Mouse (Mus musculus) small intestine, adult 2 months (tissue): ENCODE data around the gene Apobec3.

ENCODE experiments used
- CTCF ChIP-seq: fragments of 200-500 bp; IDR thresholded peaks from 2 replicates; pipeline ENCODE4 v1.5.1; 2012; ENCODE audit warnings: low read depth, mild to moderate bottlenecking, control low read depth, inconsistent platforms, low read length, moderate library complexity, mixed read lengths; ENCODE audit not compliant: insufficient replicate concordance, insufficient read length; ENCODE audit errors: extremely low read depth
- POLR2A ChIP-seq: fragments of 200-500 bp; IDR thresholded peaks from 2 replicates; pipeline ENCODE4 v1.6.1; 2012; ENCODE audit warnings: low read depth, mild to moderate bottlenecking, control low read depth, inconsistent platforms, low read length, moderate library complexity

DNA sequence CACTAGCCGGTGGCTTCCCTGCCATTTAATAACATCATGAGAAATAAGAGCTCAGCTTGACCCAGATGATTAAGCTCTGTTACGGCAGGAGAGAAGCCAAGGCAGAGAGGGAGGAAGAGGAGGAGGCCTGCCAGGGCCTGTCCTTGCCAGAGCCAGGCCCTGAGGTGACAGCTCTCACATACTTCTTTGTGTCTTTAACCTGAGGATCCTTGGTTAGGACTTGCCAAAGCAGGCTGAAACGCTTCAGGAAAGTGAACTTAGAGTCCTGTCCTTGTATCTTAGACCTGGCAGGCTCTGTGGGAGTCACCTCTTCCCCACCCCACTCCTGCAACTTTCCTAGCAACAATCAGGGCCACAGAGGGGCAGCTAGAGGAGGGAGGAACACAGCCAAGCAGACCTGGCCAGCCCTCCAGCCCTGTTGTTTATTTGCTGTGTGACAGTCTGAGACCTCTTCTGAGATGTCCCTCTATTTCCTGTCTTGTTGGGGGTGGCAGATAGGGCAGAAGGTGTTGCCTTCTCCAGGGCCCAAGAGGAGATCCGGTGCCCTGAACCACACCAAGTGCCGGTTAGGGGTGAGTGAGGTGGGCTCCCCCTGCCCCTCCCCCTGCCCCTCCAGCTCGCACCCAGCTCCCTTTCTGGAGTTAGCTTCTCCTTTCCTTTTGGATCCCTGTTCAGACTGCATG, 8.5 kb downstream of the Apobec3 start:
- TF ChIP-seq CTCF (no peak), POLR2A (no peak)
